Mouse (Mus musculus) lung, postnatal 4 days (tissue): ENCODE measurements around the gene Ndufs7.

ENCODE experiments used
- DNase-seq, 2 experiments: peaks; one replicate each; pipeline ENCODE4 v3.0.0; 2021

Gene Ndufs7

GRCm38 (mm10) chr10:80264341-80265148 is 15.6 kb downstream of the Ndufs7 start:
- peak; percentile 99 to 100 for DNase-seq

GRCm38 (mm10) chr10:80265149-80265486 is 16.2 kb downstream of the Ndufs7 start:
- no peak for DNase-seq

- DNase-seq = no peak
Observed at GRCm38 (mm10) chr10:80270099-80270498, 21.2 kb downstream of the Ndufs7 start.

- DNase-seq = no peak
Observed at GRCm38 (mm10) chr10:80270734-80271181, 21.8 kb downstream of the Ndufs7 start.

GRCm38 (mm10) chr10:80271186-80271843 is 22.4 kb downstream of the Ndufs7 start:
- DNase-seq = no peak

GRCm38 (mm10) chr10:80271870-80272585 is 23.1 kb downstream of the Ndufs7 start:
- DNase-seq = no peak

- peak; percentile 32 to 70 for DNase-seq
Observed at GRCm38 (mm10) chr10:80273847-80274246, 24.9 kb downstream of the Ndufs7 start.

- no peak for DNase-seq
Observed at GRCm38 (mm10) chr10:80276238-80276637, 27.3 kb downstream of the Ndufs7 start.

- DNase-seq = no peak
Observed at GRCm38 (mm10) chr10:80278390-80278789, 29.5 kb downstream of the Ndufs7 start.

- DNase-seq = no peak
Observed at GRCm38 (mm10) chr10:80279273-80279672, 30.4 kb downstream of the Ndufs7 start.

GRCm38 (mm10) chr10:80281304-80281703 is 32.4 kb downstream of the Ndufs7 start:
- peak; percentile 46 to 79 for DNase-seq

- peak; percentile 76 to 90 for DNase-seq
Observed at GRCm38 (mm10) chr10:80281921-80282371, 33.0 kb downstream of the Ndufs7 start.

GRCm38 (mm10) chr10:80282481-80283441 is 33.8 kb downstream of the Ndufs7 start:
- DNase-seq = peak; percentile 56 to 89

- no peak for DNase-seq
Observed at GRCm38 (mm10) chr10:80285222-80286070, 36.5 kb downstream of the Ndufs7 start.

- no peak for DNase-seq
Observed at GRCm38 (mm10) chr10:80288097-80288496, 39.2 kb downstream of the Ndufs7 start.

GRCm38 (mm10) chr10:80288657-80289056 is 39.7 kb downstream of the Ndufs7 start:
- no peak for DNase-seq

- DNase-seq = peak; percentile 97
Observed at GRCm38 (mm10) chr10:80292251-80293146, 43.6 kb downstream of the Ndufs7 start, which contains the start of gene Rps15. TSS of gene Rps15 (plus strand) at chr10:80292453.

GRCm38 (mm10) chr10:80293325-80293724 is 44.4 kb downstream of the Ndufs7 start:
- no peak for DNase-seq

GRCm38 (mm10) chr10:80294311-80294710 is 45.4 kb downstream of the Ndufs7 start:
- no peak for DNase-seq

- no peak for DNase-seq
Observed at GRCm38 (mm10) chr10:80294788-80295303, 45.9 kb downstream of the Ndufs7 start.
